Mouse (Mus musculus) liver, embryonic 16.5 days (tissue): ENCODE measurements around the gene Cd7. TPM values are rescaled to one million over a fixed set of nuclear protein-coding genes. Genes with fewer than 3 reads are reported as not detected.
A peak's percentile ranks its signal among the peaks of the same experiment; 100 is the strongest.

Source experiments
- ATAC-seq: fragments of 200-750 bp; cut with Nextera tagmentation; 2 replicates; pipeline ENCODE4 v1.8.0; 2017; ENCODE audit warnings: low read depth, mild to moderate bottlenecking, moderate number of reproducible peaks, moderate library complexity
- H3K27ac ChIP-seq: fragments of 300-500 bp; sonication (generic); 2 replicates; pipeline ENCODE4 v1.5.1; 2014; ENCODE audit warnings: mild to moderate bottlenecking, low read length
- H3K27me3 ChIP-seq: fragments of 300-500 bp; sonication (generic); 2 replicates; pipeline ENCODE4 v1.6.1; 2014; ENCODE audit warnings: low read depth, low read length, mixed read lengths; ENCODE audit not compliant: control insufficient read depth, insufficient read depth
- H3K36me3 ChIP-seq: fragments of 300-500 bp; sonication (generic); 2 replicates; pipeline ENCODE4 v1.6.1; 2014; ENCODE audit warnings: mild to moderate bottlenecking; ENCODE audit not compliant: control insufficient read depth, insufficient read depth
- H3K4me1 ChIP-seq: fragments of 300-500 bp; sonication (generic); 2 replicates; pipeline ENCODE4 v1.6.1; 2014; ENCODE audit warnings: low read depth, low read length, mixed read lengths; ENCODE audit not compliant: control insufficient read depth
- H3K4me2 ChIP-seq: fragments of 300-500 bp; sonication (generic); 2 replicates; pipeline ENCODE4 v1.6.1; 2014; ENCODE audit warnings: low read depth, low read length, mixed read lengths
- H3K4me3 ChIP-seq: fragments of 300-500 bp; sonication (generic); 2 replicates; pipeline ENCODE4 v1.5.1; 2014; ENCODE audit warnings: low read depth, mild to moderate bottlenecking, low read length
- H3K9ac ChIP-seq: fragments of 300-500 bp; sonication (generic); 2 replicates; pipeline ENCODE4 v1.6.1; 2014; ENCODE audit warnings: low read depth, low read length
- H3K9me3 ChIP-seq: fragments of 300-500 bp; sonication (generic); replicated peaks from 2 replicates; pipeline ENCODE4 v1.6.1; 2016; ENCODE audit warnings: low read length; ENCODE audit not compliant: control insufficient read depth
- WGBS: fragments of 180-500 bp; shearing (Covaris S2); extraction: QIAGEN DNeasy Blood & Tissue Kit; methylation state at CpG from one replicate; pipeline ENCODE4 v1.1.7; 2014; ENCODE audit not compliant: insufficient replicate concordance; 5-methylcytosine and 5-hydroxymethylcytosine counted together
- polyA plus RNA-seq: library from polyadenylated mRNA; unstranded; fragments of >200 nt; fragmentation: Nextera tagmentation; extraction: Ambion mirVana; gene quantifications from 2 replicates; pipeline ENCODE4 v1.2.1, GENCODE M21; 2015

Gene Cd7
- polyA plus RNA-seq, 1 experiment from 2014 or later: 1.3 TPM

DNA sequence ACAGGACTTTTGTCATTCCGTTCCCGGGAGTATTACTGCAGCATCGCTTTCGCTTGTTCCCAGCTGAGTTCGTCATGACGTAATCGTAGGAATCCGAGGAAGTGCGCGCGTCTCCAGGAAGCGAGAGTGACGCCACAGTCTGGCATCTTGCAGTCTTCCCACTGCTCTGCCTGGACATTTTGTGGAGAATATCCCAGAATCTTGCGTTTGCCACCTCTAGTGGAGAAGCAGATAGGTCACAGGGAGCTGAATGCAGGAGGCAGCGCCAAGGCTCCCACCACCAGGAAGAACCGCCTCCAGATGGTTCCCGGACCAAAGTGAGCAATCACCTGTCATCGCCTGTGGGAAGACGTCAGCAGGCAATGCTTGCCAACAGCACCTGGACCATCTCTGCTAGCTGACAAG lies 24.3 kb downstream of the Cd7 start:
- no peak overlapping the region for H3K9ac ChIP-seq
- no peak for ATAC-seq
- no peaks in the 10 kb centered on the region; the same call in 1 of the 2 replicates for H3K27me3 ChIP-seq
- H3K36me3 ChIP-seq: no peaks in the 10 kb centered on the region
- no peaks in the 10 kb centered on the region for H3K9me3 ChIP-seq
- peak overlapping the region; percentile 1; the same call in 1 of the 2 replicates for H3K4me2 ChIP-seq
- H3K27ac ChIP-seq: no peak overlapping the region
- H3K4me1 ChIP-seq: no peaks in the 10 kb centered on the region; the same call in 1 of the 2 replicates
- whole genome bisulfite sequencing: 59% methylated on average over 19 of the region's 19 CpGs
- H3K4me3 ChIP-seq: no peak overlapping the region

DNA sequence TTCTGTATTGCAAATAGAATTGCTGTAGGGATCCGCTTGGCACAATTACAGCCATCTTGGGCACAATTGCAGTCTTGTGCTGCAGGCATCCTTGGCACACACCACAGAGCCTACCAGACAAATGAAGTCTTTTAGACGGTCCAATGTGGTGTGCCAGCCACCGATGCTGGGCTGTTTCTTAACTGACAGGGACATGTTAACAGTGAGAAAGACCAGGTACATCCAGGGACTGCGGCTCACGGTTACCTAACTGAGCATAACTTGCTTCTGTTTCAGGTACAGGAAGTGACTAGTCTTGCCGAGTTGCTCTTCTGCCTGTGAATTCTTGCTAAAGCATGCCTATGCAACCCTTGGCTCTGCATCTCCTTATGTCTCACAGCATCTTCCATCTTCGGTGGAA lies 25.6 kb downstream of the Cd7 start:
- Histone ChIP-seq H3K9me3 (no peaks in the 10 kb centered on the region), H3K4me2 (no peak overlapping the region), H3K4me3 (no peak overlapping the region), H3K9ac (no peak overlapping the region), H3K4me1 (no peaks in the 10 kb centered on the region; the same call in 1 of the 2 replicates), H3K27me3 (no peaks in the 10 kb centered on the region; the same call in 1 of the 2 replicates), H3K27ac (no peak overlapping the region), H3K36me3 (no peaks in the 10 kb centered on the region)
- 75% methylated on average over 7 of the region's 7 CpGs for WGBS
- no peak for ATAC-seq

DNA sequence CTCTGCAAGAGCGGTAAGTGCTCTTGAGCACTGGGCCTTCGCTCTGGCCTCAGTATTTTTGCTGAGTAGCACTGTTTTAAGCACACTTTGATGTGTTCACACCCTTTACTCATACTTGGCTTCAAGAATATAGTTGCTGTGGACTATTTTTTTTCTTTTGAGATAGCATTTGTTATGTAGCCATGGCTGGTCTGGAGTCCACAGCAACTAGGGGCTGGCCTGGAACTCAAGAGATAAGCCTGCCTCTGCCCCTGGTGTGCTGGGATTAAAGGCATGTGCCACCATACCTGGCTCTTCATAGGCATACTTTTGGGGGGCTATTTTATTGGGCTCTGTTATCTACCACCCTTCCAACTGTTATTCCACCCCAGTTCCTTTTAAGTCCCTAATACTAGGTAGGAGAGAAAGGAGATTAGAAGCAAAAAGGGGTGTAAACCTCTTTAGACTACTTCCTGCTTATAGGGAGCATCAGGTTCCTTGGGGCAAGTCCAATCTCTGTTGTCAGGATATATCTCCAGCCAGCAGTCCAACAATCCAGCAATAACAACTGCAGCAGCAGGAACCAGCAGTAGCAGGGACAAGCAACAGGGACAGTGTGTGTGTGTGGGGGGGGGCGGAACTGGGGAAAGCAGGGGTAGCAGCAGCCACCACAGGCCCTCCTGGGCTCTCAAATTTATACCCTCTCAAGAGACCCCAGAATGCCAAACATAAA lies 29.0 kb downstream of the Cd7 start:
- no peak for ATAC-seq

DNA sequence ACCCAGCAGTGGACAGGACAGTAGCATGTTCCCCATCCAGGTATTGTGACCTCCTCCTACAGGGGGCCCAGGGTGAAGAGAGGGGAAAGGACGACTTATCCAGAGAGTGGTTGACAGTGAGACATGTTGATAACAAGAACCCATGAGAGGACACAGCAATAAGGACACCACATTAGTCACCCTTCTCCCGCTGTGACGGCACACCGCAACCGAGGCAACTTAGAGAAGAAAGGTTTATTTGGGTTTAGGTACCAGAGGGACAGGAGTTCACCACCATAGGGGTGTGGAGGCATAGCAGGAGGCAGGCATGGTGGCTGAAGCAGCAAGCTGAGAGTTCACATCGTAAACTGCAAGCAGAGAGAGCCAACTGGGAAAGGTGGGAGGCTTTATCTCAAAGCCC lies 33.0 kb downstream of the Cd7 start:
- ATAC-seq: no peak
- Histone ChIP-seq H3K36me3 (no peaks in the 10 kb centered on the region), H3K4me3 (no peak overlapping the region), H3K9me3 (no peaks in the 10 kb centered on the region), H3K4me2 (no peak overlapping the region), H3K27ac (no peak overlapping the region), H3K4me1 (no peaks in the 10 kb centered on the region; the same call in 1 of the 2 replicates), H3K27me3 (no peaks in the 10 kb centered on the region), H3K9ac (no peak overlapping the region)
- 48% methylated on average over 6 of the region's 6 CpGs for WGBS

More for the DNA sequence above, 29.0 kb downstream of the Cd7 start:
- WGBS: 83% methylated on average over 3 of the region's 3 CpGs
- Histone ChIP-seq H3K27ac (no peak overlapping the region), H3K9me3 (no peaks in the 10 kb centered on the region), H3K9ac (no peak overlapping the region), H3K36me3 (no peaks in the 10 kb centered on the region), H3K4me3 (no peak overlapping the region), H3K27me3 (no peaks in the 10 kb centered on the region; the same call in 1 of the 2 replicates), H3K4me1 (no peaks in the 10 kb centered on the region; the same call in 1 of the 2 replicates), H3K4me2 (no peak overlapping the region)

DNA sequence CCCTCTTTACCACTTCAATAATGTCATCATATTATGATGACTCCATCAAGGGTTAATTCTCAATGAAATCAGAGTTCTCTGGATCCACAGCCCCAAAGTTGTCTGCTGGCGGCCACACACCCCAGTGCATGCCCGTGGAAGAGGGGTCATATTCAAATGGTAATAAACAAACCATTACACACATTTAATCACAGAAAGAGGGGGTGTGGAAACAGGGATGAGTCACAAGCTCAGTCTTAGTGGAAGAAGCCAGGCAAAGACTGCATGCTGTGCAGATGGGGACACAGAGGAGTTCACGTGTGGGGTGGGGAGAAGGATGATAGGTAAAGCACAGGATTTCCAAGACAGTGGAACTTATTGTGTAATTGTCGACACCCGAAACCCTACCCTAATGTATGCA lies 34.9 kb downstream of the Cd7 start:
- Histone ChIP-seq H3K36me3 (no peaks in the 10 kb centered on the region), H3K9me3 (no peaks in the 10 kb centered on the region), H3K27me3 (no peaks in the 10 kb centered on the region), H3K4me3 (no peak overlapping the region), H3K27ac (no peak overlapping the region), H3K4me2 (no peak overlapping the region), H3K4me1 (no peaks in the 10 kb centered on the region; the same call in 1 of the 2 replicates), H3K9ac (no peak overlapping the region)
- ATAC-seq: no peak
- WGBS: 56% methylated on average over 5 of the region's 5 CpGs

DNA sequence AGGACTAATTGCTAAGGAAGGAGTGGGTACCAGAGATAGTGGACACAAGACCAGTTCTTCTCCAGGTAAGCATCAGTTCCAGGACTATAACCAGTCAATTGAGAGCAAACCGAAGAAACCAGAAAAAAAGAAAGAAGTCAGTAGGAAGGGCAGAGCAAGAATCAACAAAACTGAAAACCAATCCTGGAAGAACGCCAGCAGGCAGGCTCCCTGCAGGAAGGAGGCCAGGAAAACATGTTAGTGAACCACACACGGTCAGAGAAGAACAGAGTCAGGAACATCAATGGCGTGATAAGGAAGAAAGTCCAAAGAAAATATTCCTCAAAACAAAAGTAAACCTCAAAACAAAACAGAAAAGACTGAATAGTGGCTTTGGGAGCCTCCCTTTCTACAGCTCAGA lies 37.3 kb downstream of the Cd7 start:
- no peaks in the 10 kb centered on the region for H3K9me3 ChIP-seq
- H3K27ac ChIP-seq: no peak overlapping the region
- no peak overlapping the region for H3K4me2 ChIP-seq
- H3K4me3 ChIP-seq: no peak overlapping the region
- ATAC-seq: no peak
- no peak overlapping the region for H3K9ac ChIP-seq
- WGBS: 56% methylated on average over 4 of the region's 4 CpGs
- H3K27me3 ChIP-seq: no peaks in the 10 kb centered on the region
- no peaks in the 10 kb centered on the region for H3K36me3 ChIP-seq
- H3K4me1 ChIP-seq: no peaks in the 10 kb centered on the region; the same call in 1 of the 2 replicates

DNA sequence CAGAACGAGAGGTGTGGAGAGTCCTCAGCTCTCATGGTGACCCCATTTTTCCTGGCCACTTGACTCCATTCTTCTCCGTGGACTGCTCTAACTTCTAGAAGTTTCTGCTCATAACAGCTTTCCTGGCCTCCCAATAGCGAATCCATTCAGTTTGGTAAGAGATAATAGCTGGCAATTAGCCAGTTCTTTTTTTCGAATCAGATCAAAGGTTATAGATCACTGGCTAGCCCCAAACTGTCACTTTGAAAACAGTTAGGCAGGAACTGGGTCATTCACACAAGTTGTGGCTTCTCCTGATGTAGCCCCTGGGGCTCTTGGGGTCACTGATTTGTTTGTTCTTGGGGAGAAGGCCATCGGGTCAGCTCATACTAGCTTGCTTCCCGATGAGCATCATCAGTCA lies 44.5 kb downstream of the Cd7 start:
- Histone ChIP-seq H3K4me3 (no peak overlapping the region), H3K9ac (no peak overlapping the region), H3K27ac (no peak overlapping the region), H3K4me1 (peaks cover 15% of the 10 kb centered on the region), H3K4me2 (no peak overlapping the region), H3K36me3 (no peaks in the 10 kb centered on the region), H3K9me3 (no peaks in the 10 kb centered on the region), H3K27me3 (no peaks in the 10 kb centered on the region)
- no peak for ATAC-seq
- 63% methylated on average over 6 of the region's 6 CpGs for WGBS

DNA sequence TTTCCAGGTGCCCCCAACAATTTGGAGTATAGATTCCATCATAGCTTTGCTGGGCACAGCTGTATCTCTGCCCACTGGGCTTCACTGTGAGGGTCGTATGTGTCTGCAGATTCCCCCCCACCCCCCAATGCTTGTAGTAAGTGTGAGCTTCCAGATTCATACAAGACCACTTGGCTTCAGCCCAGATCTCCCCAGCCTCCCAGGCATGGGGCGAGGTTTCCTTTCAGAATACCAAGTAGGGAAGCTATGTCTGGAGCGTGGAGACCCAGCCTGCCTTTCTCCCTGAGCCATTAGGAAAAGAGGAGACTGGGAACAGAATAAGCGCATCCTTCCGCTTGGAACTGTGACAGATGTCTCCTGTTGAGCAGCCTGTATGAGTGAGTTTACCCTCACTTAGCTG lies 45.6 kb downstream of the Cd7 start:
- no peak overlapping the region for H3K9ac ChIP-seq
- H3K27ac ChIP-seq: no peak overlapping the region
- H3K4me3 ChIP-seq: no peak overlapping the region
- 77% methylated on average over 5 of the region's 5 CpGs for WGBS
- H3K9me3 ChIP-seq: no peaks in the 10 kb centered on the region
- ATAC-seq: no peak
- H3K36me3 ChIP-seq: no peaks in the 10 kb centered on the region
- no peaks in the 10 kb centered on the region for H3K27me3 ChIP-seq
- peaks cover 26% of the 10 kb centered on the region for H3K4me1 ChIP-seq
- no peak overlapping the region for H3K4me2 ChIP-seq

DNA sequence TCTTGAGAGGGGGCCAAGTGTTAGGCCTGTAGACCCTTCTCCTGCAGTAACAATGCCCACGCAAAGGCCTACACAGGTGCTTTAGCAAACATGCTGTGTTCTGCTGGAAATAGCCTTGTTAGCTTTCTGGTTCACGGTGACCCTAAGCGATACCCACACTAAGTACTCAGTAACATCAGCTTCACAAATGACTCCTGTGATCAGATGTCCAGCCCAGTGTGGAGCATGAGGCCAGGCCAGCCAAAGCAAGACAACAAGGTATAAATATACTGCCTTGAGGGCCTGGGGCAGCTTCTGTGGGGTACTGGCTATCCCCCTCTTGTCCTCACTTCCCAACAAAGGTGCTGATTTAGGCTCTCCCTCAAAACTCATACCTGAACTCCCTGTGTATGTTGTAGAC lies 46.1 kb downstream of the Cd7 start:
- Histone ChIP-seq H3K9me3 (no peaks in the 10 kb centered on the region), H3K4me3 (no peak overlapping the region), H3K27ac (no peak overlapping the region), H3K9ac (no peak overlapping the region), H3K27me3 (no peaks in the 10 kb centered on the region), H3K4me2 (no peak overlapping the region), H3K4me1 (peaks cover 31% of the 10 kb centered on the region), H3K36me3 (no peaks in the 10 kb centered on the region)
- ATAC-seq: no peak
- 82% methylated on average over 3 of the region's 3 CpGs for WGBS
